Mouse (Mus musculus) liver, embryonic 14.5 days (tissue): ENCODE measurements around the gene Fnip2. TPM values are rescaled to one million over a fixed set of nuclear protein-coding genes. Genes with fewer than 3 reads are reported as not detected.

Experiments
- ATAC-seq: fragments of 200-750 bp; cut with Nextera tagmentation; 2 replicates; pipeline ENCODE4 v1.8.0; 2017; ENCODE audit warnings: moderate number of reproducible peaks, mild to moderate bottlenecking, moderate library complexity; ENCODE audit not compliant: insufficient read depth
- DNase-seq, 3 experiments: peaks; one replicate each; pipeline ENCODE4 v3.0.0-alpha.2; 2012 to 2013; ENCODE audit warnings: low read depth in 3 of 3, low spot score in 3 of 3
- H3K27ac ChIP-seq: fragments of 300-500 bp; sonication (generic); 2 replicates; pipeline ENCODE4 v1.5.1; 2014; ENCODE audit warnings: moderate library complexity, mild to moderate bottlenecking, control low read depth, inconsistent platforms
- H3K27me3 ChIP-seq: fragments of 300-500 bp; sonication (generic); 2 replicates; pipeline ENCODE4 v1.6.1; 2014; ENCODE audit warnings: mild to moderate bottlenecking, low read length, moderate library complexity; ENCODE audit not compliant: control insufficient read depth, insufficient read depth
- H3K36me3 ChIP-seq: fragments of 300-500 bp; sonication (generic); replicated peaks from 2 replicates; pipeline ENCODE4 v1.6.1; 2014; ENCODE audit warnings: low read depth; ENCODE audit not compliant: control insufficient read depth, insufficient read depth
- H3K4me1 ChIP-seq, 2 experiments: fragments of 200-500 bp in 1 of 2; fragments of 300-500 bp in 1 of 2; sonication (generic) in 1 of 2; replicated peaks; 2 replicates each; pipeline ENCODE4 v1.6.1; 2012 to 2014; ENCODE audit warnings: antibody characterized with exemption in 1 of 2, inconsistent platforms in 1 of 2, low read length in 1 of 2; ENCODE audit not compliant: control insufficient read depth in 2 of 2, insufficient read depth in 2 of 2
- H3K4me2 ChIP-seq: fragments of 300-500 bp; sonication (generic); 2 replicates; pipeline ENCODE4 v1.6.1; 2014; ENCODE audit warnings: low read depth, mild to moderate bottlenecking, control low read depth, moderate library complexity
- H3K4me3 ChIP-seq, 2 experiments: fragments of 200-500 bp in 1 of 2; fragments of 300-500 bp in 1 of 2; sonication (generic) in 1 of 2; 2 replicates each; pipeline ENCODE4 v1.5.1; 2012 to 2014; ENCODE audit warnings: low read depth in 2 of 2, low read length in 2 of 2, mild to moderate bottlenecking in 2 of 2, control low read depth in 1 of 2, inconsistent platforms in 1 of 2, moderate library complexity in 1 of 2; ENCODE audit not compliant: insufficient read depth in 1 of 2
- H3K9ac ChIP-seq: fragments of 300-500 bp; sonication (generic); replicated peaks from 2 replicates; pipeline ENCODE4 v1.6.1; 2014; ENCODE audit warnings: mild to moderate bottlenecking, control low read depth, moderate library complexity
- H3K9me3 ChIP-seq: fragments of 300-500 bp; sonication (generic); 2 replicates; pipeline ENCODE4 v1.6.1; 2016; ENCODE audit warnings: low read length, mixed read lengths; ENCODE audit not compliant: control insufficient read depth
- CTCF ChIP-seq: IDR thresholded peaks from 2 replicates; pipeline ENCODE4 v1.5.1; 2016; ENCODE audit warnings: antibody characterized with exemption, low read depth, control low read depth
- EP300 ChIP-seq: IDR thresholded peaks from 2 replicates; pipeline ENCODE4 v1.6.1; 2016; ENCODE audit warnings: antibody characterized with exemption, low read depth
- WGBS: fragments of 180-500 bp; shearing (Covaris S2); extraction: QIAGEN DNeasy Blood & Tissue Kit; methylation state at CpG from one replicate; pipeline ENCODE4 v1.1.7; 2014; ENCODE audit not compliant: insufficient replicate concordance; 5-methylcytosine and 5-hydroxymethylcytosine counted together
- polyA plus RNA-seq, 2 experiments: library from polyadenylated mRNA; depleted of rRNA in 1 of 2; stranded (reverse) in 1 of 2; unstranded in 1 of 2; fragments of >200 nt; fragmentation: Nextera tagmentation in 1 of 2; extraction: Ambion mirVana in 1 of 2; gene quantifications; 2 replicates each; pipeline versions ENCODE4 v1.2.1 to v1.2.3; 2012 to 2014

The Fnip2 gene
- polyA plus RNA-seq, 2 experiments: 3.5 to 5.9 TPM

DNA sequence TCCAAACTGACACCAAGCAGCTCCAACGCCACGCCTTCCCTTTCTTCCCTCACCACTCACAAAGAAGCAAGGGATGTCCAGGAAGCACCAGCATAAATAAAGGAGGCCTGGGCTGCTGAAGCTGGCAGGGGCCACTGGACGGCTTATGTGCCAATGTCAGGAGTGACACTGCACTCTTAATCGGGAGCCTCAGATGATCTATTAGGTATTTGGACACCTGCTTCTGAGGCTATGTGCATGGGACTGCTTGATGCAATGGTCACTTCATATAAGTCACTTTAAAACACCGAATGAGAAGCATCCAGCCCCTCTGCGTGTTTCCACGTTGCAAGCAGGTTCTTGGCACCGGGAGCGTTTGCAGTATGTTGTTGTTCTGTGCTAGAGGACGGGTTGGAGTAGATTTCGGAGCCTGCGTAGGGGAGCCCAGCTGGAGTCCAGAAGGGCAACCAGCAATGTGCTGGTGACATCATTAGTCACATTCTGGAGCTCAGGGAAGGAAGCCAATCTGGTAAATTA lies 126.6 kb downstream of the Fnip2 start:
- H3K9ac ChIP-seq: no peak overlapping the region
- ATAC-seq (no peak), DNase-seq (no peak)
- no peak for TF ChIP-seq EP300
- TF ChIP-seq CTCF: no peak
- no peaks in the 10 kb centered on the region for H3K4me1 ChIP-seq
- no peaks in the 10 kb centered on the region for H3K36me3 ChIP-seq
- H3K4me3 ChIP-seq: no peak overlapping the region
- 66% methylated on average over 12 of the region's 12 CpGs for WGBS
- no peak overlapping the region for H3K4me2 ChIP-seq
- no peaks in the 10 kb centered on the region for H3K9me3 ChIP-seq
- no peaks in the 10 kb centered on the region for H3K27me3 ChIP-seq
- no peak overlapping the region for H3K27ac ChIP-seq

DNA sequence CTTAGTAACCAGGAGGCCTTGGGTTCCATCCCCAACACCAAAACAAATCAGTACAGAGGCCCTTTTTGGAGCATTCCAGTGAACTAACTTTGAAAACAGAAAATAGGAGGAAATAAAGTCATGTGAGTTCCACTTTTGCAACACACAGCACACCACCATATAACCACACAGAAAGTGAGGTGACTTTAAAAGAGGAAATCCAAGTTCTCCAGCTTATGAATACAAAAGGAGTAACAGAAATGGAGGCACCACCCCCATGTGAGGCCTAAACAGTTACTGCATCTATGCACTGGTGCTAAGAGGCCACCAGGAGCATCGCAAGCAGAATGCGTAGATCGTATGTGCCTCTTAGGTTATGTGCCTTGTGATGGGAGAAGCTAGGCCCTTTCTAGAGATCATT lies 129.3 kb downstream of the Fnip2 start:
- H3K27me3 ChIP-seq: no peaks in the 10 kb centered on the region
- H3K36me3 ChIP-seq: no peaks in the 10 kb centered on the region
- H3K9ac ChIP-seq: no peak overlapping the region
- H3K9me3 ChIP-seq: no peaks in the 10 kb centered on the region
- H3K4me2 ChIP-seq: no peak overlapping the region
- 82% methylated on average over 3 of the region's 3 CpGs for WGBS
- no peaks in the 10 kb centered on the region for H3K4me1 ChIP-seq
- no peak for DNase-seq
- H3K4me3 ChIP-seq: no peak overlapping the region
- no peak for ATAC-seq
- TF ChIP-seq CTCF: no peak
- TF ChIP-seq EP300: no peak
- no peak overlapping the region for H3K27ac ChIP-seq

DNA sequence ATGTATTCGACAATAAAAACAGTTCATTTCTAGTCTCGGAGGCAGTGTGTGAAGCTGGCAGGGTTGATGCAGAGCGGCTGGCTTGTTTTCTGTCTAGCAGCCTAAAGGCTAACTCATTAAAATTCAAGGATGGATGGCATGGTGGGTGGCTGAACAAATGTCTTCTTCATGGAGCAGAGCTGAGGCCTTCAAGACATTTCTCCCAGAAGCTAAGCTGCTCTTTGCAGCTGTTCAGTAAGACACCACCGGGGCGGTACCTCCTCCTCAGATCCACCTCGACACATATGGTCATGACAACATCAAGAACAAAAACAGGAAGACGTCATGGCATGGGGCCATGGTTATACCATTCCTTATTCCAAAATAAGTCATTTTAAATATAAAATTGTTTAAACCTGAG lies 131.4 kb downstream of the Fnip2 start:
- Histone ChIP-seq H3K4me2 (no peak overlapping the region), H3K4me3 (no peak overlapping the region), H3K36me3 (no peaks in the 10 kb centered on the region), H3K27me3 (no peaks in the 10 kb centered on the region), H3K9me3 (no peaks in the 10 kb centered on the region), H3K4me1 (no peaks in the 10 kb centered on the region), H3K27ac (no peak overlapping the region), H3K9ac (no peak overlapping the region)
- DNase-seq: no peak
- 69% methylated on average over 7 of the region's 7 CpGs for WGBS
- TF ChIP-seq CTCF (no peak), EP300 (no peak)
- ATAC-seq: no peak

DNA sequence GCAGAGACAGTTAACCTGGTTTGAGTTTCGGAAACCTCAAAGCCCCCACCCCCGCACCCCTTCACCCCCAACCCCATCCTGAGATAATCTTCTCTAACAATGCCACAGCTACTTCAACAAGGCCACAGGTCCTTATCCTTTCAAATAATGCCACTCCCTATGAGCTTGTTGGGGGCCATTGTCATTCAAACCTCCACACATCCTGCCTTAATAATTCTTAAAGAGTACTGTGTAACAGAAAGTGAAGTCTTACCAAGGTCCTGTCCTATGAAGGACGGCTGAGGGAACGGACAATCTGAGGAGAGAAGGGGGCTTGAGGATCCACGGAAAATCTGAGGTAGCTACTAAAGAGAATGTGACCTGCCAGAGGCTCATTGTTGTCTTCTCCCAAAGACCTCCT lies 132.6 kb downstream of the Fnip2 start:
- TF ChIP-seq EP300: no peak
- TF ChIP-seq CTCF: no peak
- 53% methylated on average over 5 of the region's 5 CpGs for WGBS

DNA sequence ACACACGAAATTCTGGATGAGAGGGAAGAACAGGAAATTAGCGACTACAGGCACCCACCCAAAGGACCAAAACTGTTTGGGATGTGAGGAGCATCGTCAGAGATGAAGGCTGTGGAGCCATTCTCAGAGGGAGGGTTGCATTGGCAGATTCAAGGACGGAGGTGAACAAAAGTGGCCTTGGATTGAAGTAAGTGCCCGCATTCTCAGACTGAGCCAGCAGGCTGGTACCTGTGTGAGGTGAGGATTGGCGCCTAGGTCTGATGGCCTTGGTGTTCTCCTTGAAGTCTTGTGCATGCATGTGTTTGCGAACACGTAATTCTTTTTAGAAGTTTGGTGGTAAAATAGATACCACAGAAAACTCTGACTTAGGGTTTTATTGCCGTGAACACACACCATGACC lies 133.2 kb downstream of the Fnip2 start:
- no peaks in the 10 kb centered on the region for H3K27me3 ChIP-seq
- WGBS: 62% methylated on average over 9 of the region's 9 CpGs
- no peak for ATAC-seq
- no peak overlapping the region for H3K4me2 ChIP-seq
- H3K9ac ChIP-seq: no peak overlapping the region
- no peaks in the 10 kb centered on the region for H3K36me3 ChIP-seq
- H3K4me1 ChIP-seq: no peaks in the 10 kb centered on the region
- no peak for DNase-seq
- no peaks in the 10 kb centered on the region for H3K9me3 ChIP-seq
- no peak overlapping the region for H3K27ac ChIP-seq
- TF ChIP-seq EP300: no peak
- no peak for TF ChIP-seq CTCF
- no peak overlapping the region for H3K4me3 ChIP-seq

More for the DNA sequence above, 132.6 kb downstream of the Fnip2 start:
- no peaks in the 10 kb centered on the region for H3K9me3 ChIP-seq
- H3K27ac ChIP-seq: no peak overlapping the region
- ATAC-seq (no peak), DNase-seq (no peak)
- no peak overlapping the region for H3K9ac ChIP-seq
- H3K4me3 ChIP-seq: no peak overlapping the region
- no peaks in the 10 kb centered on the region for H3K27me3 ChIP-seq
- no peaks in the 10 kb centered on the region for H3K4me1 ChIP-seq
- H3K36me3 ChIP-seq: no peaks in the 10 kb centered on the region
- H3K4me2 ChIP-seq: no peak overlapping the region

DNA sequence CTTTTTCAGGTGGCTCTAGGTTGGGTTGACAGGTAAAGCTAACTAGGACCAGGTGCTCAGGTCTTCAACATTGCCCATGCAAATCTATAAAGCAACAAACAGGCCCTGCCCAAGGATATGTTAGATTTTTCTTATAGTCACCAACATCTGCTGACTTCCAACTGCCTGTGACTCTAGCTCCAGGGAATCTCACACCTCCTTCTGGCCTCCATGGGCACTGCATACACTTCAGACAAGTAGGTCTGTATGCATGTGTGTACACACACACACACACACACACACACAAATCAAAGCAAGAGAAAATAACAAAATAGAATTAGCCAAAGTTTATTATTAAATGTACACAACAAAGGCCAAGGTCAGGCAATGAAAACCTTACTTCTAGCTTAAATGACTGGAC lies 134.0 kb downstream of the Fnip2 start:
- H3K4me1 ChIP-seq: no peaks in the 10 kb centered on the region
- DNase-seq: no peak
- no peak overlapping the region for H3K27ac ChIP-seq
- no peak for ATAC-seq
- H3K4me3 ChIP-seq: no peak overlapping the region
- H3K27me3 ChIP-seq: no peaks in the 10 kb centered on the region
- no peak overlapping the region for H3K4me2 ChIP-seq
- TF ChIP-seq CTCF: peak; percentile 32
- TF ChIP-seq EP300: no peak
- H3K36me3 ChIP-seq: no peaks in the 10 kb centered on the region
- H3K9ac ChIP-seq: no peak overlapping the region
- H3K9me3 ChIP-seq: no peaks in the 10 kb centered on the region
